Mouse (Mus musculus): Measurements from ENCODE around the gene Itgb1bp2. TPM values are rescaled to one million over a fixed set of nuclear protein-coding genes. Genes with fewer than 3 reads are reported as not detected.
A peak's percentile ranks its signal among the peaks of the same experiment; 100 is the strongest.

Itgb1bp2 gene
- total and polyA plus RNA-seq, 3 experiments: 1.3 to 1.6 (median 1.4) TPM

DNA sequence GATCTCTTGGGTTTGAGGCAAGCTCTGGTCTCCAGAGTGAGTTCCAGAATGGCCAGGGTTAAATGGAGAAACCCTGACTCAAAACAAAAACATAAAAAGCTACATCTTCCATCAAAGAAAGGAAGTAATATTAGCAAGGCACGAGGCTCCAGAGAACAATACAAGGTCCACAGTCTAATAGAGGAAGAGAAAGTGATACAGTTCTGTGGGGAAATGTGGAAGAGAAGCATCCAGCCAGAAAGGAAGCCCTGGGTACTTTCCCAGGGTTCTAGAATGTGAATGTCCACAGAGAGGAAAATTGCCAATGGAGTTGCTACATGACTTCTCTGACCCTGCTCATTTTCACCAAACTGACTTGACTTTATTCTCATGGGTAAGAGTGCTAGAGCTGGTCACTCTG, 2.3 kb downstream of the Itgb1bp2 start:
- dilution Hi-C loops (cut with MboI; ENCODE audit: extremely low pct_ligation_motif_present, extremely low pct_unique_long_range_greater_than_20kb, low sequenced_read_pairs) (no loop called here), in situ Hi-C loops (cut with MboI; ENCODE audit: low pct_ligation_motif_present, low pct_unique_long_range_greater_than_20kb, low sequenced_read_pairs) (no loop called here)
- TF ChIP-seq BHLHE40 (IDR thresholded peaks at IDR 0.05; ENCODE audit: low read depth, low read length) (peak; percentile 41), IRF4 (IDR thresholded peaks at IDR 0.05; ENCODE audit: low read depth, low read length) (no peak)
- H3K79me2 ChIP-seq (replicated peaks; ENCODE audit: control insufficient read depth, extremely low read depth, insufficient read depth, poor library complexity, severe bottlenecking): no peaks in the 10 kb centered on the region
- peaks cover 27 to 64% of the 10 kb centered on the region in 2 experiments for H3K36me3 ChIP-seq (replicated peaks in 1 of 2; ENCODE audit: control insufficient read depth in 1 of 2, insufficient read depth in 1 of 2, low read length in 1 of 2)
- DNase-seq (ENCODE audit: extremely low read depth): no peak
- H3K4me2 ChIP-seq (ENCODE audit: insufficient read depth, low read depth, poor library complexity, severe bottlenecking): no peak overlapping the region
- no peak overlapping the region for H3K4me3 ChIP-seq (replicated peaks in 1 of 3; ENCODE audit: low read depth in 2 of 3, low read length in 2 of 3, poor library complexity in 1 of 3)
- H3K27me3 ChIP-seq (replicated peaks): no peaks in the 10 kb centered on the region
- no peak overlapping the region for H3K27ac ChIP-seq (ENCODE audit: insufficient read depth, low read depth)
- no peaks in the 10 kb centered on the region for H3K9me3 ChIP-seq (replicated peaks; ENCODE audit: low read length)
- H3K4me1 ChIP-seq (ENCODE audit: control insufficient read depth in 1 of 2, insufficient read depth in 2 of 2): peaks cover 0 to 4% of the 10 kb centered on the region in 2 experiments; a peak in 1 of 4 replicates
- no peak overlapping the region for H3K9ac ChIP-seq (ENCODE audit: insufficient read depth, low read depth)

DNA sequence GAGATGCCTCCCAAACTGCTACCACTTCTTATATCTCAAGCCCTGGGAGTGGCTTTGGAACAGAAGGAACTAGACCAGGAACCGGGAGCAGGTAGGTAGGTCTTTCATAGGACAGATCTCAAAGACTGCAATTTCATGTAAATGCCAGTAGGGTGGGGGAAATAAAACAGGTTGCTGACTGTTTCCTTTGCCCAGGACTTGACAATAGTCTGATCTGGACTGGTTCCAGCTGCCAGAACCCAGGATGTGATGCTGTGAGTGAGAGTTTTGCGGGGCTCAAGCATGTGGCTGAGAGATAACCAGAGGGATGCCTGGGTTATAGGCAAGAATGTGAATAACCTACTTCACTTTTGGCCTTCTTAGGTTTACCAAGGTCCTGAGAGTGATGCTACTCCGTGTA, 2.7 kb downstream of the Itgb1bp2 start:
- peaks cover 0 to 4% of the 10 kb centered on the region in 2 experiments; a peak in 1 of 4 replicates for H3K4me1 ChIP-seq (ENCODE audit: control insufficient read depth in 1 of 2, insufficient read depth in 2 of 2)
- dilution Hi-C loops (cut with MboI; ENCODE audit: extremely low pct_ligation_motif_present, extremely low pct_unique_long_range_greater_than_20kb, low sequenced_read_pairs) (no loop called here), in situ Hi-C loops (cut with MboI; ENCODE audit: low pct_ligation_motif_present, low pct_unique_long_range_greater_than_20kb, low sequenced_read_pairs) (no loop called here)
- H3K27ac ChIP-seq (ENCODE audit: insufficient read depth, low read depth): no peak overlapping the region
- no peak overlapping the region for H3K4me2 ChIP-seq (ENCODE audit: insufficient read depth, low read depth, poor library complexity, severe bottlenecking)
- peaks cover 23 to 60% of the 10 kb centered on the region in 2 experiments for H3K36me3 ChIP-seq (replicated peaks in 1 of 2; ENCODE audit: control insufficient read depth in 1 of 2, insufficient read depth in 1 of 2, low read length in 1 of 2)
- no peak overlapping the region for H3K4me3 ChIP-seq (replicated peaks in 1 of 3; ENCODE audit: low read depth in 2 of 3, low read length in 2 of 3, poor library complexity in 1 of 3)
- H3K9ac ChIP-seq (ENCODE audit: insufficient read depth, low read depth): no peak overlapping the region
- no peaks in the 10 kb centered on the region for H3K9me3 ChIP-seq (replicated peaks; ENCODE audit: low read length)
- TF ChIP-seq RAD21 (IDR thresholded peaks at IDR 0.05; ENCODE audit: low read depth, low read length) (no peak), MAFK (IDR thresholded peaks at IDR 0.05; ENCODE audit: insufficient replicate concordance, low read length) (no peak), HCFC1 (IDR thresholded peaks at IDR 0.05; ENCODE audit: low read depth, low read length) (no peak), GABPA (IDR thresholded peaks at IDR 0.05; ENCODE audit: insufficient replicate concordance, low read depth, low read length) (no peak), MAX (IDR thresholded peaks at IDR 0.05; ENCODE audit: low read length) (no peak), MAZ (IDR thresholded peaks at IDR 0.05; ENCODE audit: low read depth, low read length) (no peak), MYC (IDR thresholded peaks at IDR 0.05; ENCODE audit: low read depth, low read length) (no peak), KAT2A (IDR thresholded peaks at IDR 0.05; ENCODE audit: insufficient replicate concordance, low read length) (no peak), JUND (conservative IDR thresholded peaks at IDR 0.05; ENCODE audit: low read depth, low read length) (no peak), EP300 (IDR thresholded peaks at IDR 0.05; ENCODE audit: low read length) (no peak), BHLHE40 (IDR thresholded peaks at IDR 0.05; ENCODE audit: low read depth, low read length) (no peak)
- no peaks in the 10 kb centered on the region for H3K27me3 ChIP-seq (replicated peaks)
- no peak for DNase-seq (ENCODE audit: extremely low read depth)
- H3K79me2 ChIP-seq (replicated peaks; ENCODE audit: control insufficient read depth, extremely low read depth, insufficient read depth, poor library complexity, severe bottlenecking): no peaks in the 10 kb centered on the region

DNA sequence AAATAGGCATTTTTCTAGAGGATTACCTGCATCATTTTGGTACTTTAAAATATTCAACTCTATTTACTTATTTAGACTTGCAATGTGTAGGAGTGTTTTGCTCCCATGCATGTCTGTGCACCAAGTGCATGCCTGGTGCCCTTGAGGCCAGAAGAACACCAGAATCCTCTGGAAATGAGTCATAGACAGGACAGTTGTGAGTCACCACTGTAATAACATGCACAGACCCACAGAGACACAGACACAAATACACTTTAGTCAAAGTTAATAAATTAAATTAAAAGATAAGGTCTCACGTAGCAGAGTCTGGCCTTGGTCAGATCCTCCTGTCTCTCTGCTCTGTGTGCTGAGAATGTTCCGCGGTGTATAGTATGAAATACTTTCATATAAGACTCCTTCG, 23.3 kb downstream of the Itgb1bp2 start:
- H3K27ac ChIP-seq (ENCODE audit: insufficient read depth, low read depth): no peak overlapping the region
- in situ Hi-C loops (cut with MboI; ENCODE audit: low pct_ligation_motif_present, low pct_unique_long_range_greater_than_20kb, low sequenced_read_pairs) (no loop called here), dilution Hi-C loops (cut with MboI; ENCODE audit: extremely low pct_ligation_motif_present, extremely low pct_unique_long_range_greater_than_20kb, low sequenced_read_pairs) (no loop called here)
- H3K4me2 ChIP-seq (ENCODE audit: insufficient read depth, low read depth, poor library complexity, severe bottlenecking): no peak overlapping the region
- H3K4me1 ChIP-seq (ENCODE audit: control insufficient read depth in 1 of 2, insufficient read depth in 2 of 2): no peaks in the 10 kb centered on the region
- no peaks in the 10 kb centered on the region for H3K9me3 ChIP-seq (replicated peaks; ENCODE audit: low read length)
- no peak overlapping the region for H3K4me3 ChIP-seq (replicated peaks in 1 of 3; ENCODE audit: low read depth in 2 of 3, low read length in 2 of 3, poor library complexity in 1 of 3)
- DNase-seq (ENCODE audit: extremely low read depth): no peak
- H3K79me2 ChIP-seq (replicated peaks; ENCODE audit: control insufficient read depth, extremely low read depth, insufficient read depth, poor library complexity, severe bottlenecking): no peaks in the 10 kb centered on the region
- no peaks in the 10 kb centered on the region for H3K27me3 ChIP-seq (replicated peaks)
- TF ChIP-seq BHLHE40 (IDR thresholded peaks at IDR 0.05; ENCODE audit: low read depth, low read length) (0 out of 2 replicates have a peak, but pooled peaks have one; percentile 34), IRF4 (IDR thresholded peaks at IDR 0.05; ENCODE audit: low read depth, low read length) (peak; percentile 87), MEF2A (IDR thresholded peaks at IDR 0.05; ENCODE audit: borderline replicate concordance, low read depth, low read length) (no peak), JUND (conservative IDR thresholded peaks at IDR 0.05; ENCODE audit: low read depth, low read length) (peak; percentile 85), POLR2A (IDR thresholded peaks at IDR 0.05; ENCODE audit: low read depth, low read length) (no peak), TCF12 (IDR thresholded peaks at IDR 0.05; ENCODE audit: low read depth, low read length) (no peak), ZKSCAN1 (IDR thresholded peaks at IDR 0.05; ENCODE audit: borderline replicate concordance, low read depth, low read length) (no peak), SMC3 (IDR thresholded peaks at IDR 0.05; ENCODE audit: low read depth, low read length) (no peak), EP300 (IDR thresholded peaks at IDR 0.05; ENCODE audit: low read length) (peak; percentile 74), SIN3A (IDR thresholded peaks at IDR 0.05; ENCODE audit: low read length) (no peak), JUN (IDR thresholded peaks at IDR 0.05; ENCODE audit: insufficient read depth, low read depth, low read length) (peak; percentile 77)
- H3K36me3 ChIP-seq (replicated peaks in 1 of 2; ENCODE audit: control insufficient read depth in 1 of 2, insufficient read depth in 1 of 2, low read length in 1 of 2): peaks cover 15 to 38% of the 10 kb centered on the region in 2 experiments
- H3K9ac ChIP-seq (ENCODE audit: insufficient read depth, low read depth): no peak overlapping the region
